Mouse (Mus musculus) gastrocnemius, adult 2 months (tissue): Measurements from ENCODE around the gene Rasgef1b. TPM values are rescaled to one million over a fixed set of nuclear protein-coding genes. Genes with fewer than 3 reads are reported as not detected.

Source experiments
- DNase-seq: peaks from one replicate; pipeline ENCODE4 v3.0.0; 2022
- H3K27ac ChIP-seq: fragments of 200-600 bp; 2 replicates; pipeline ENCODE4 v1.8.1; 2022; ENCODE audit warnings: mild to moderate bottlenecking
- H3K4me3 ChIP-seq: fragments of 200-600 bp; 2 replicates; pipeline ENCODE4 v1.8.1; 2022; ENCODE audit warnings: mild to moderate bottlenecking, moderate library complexity
- CTCF ChIP-seq: fragments of 200-600 bp; IDR thresholded peaks from 2 replicates; pipeline ENCODE4 v1.8.1; 2022; ENCODE audit warnings: antibody characterized with exemption, mild to moderate bottlenecking, moderate library complexity
- intact Hi-C: fragments of 180-260 bp; cut with DNase I; formaldehyde crosslinking; loops from one replicate; pipeline ENCODE4 v1.15.1; 2025
- total RNA-seq, 2 experiments: library from RNA; stranded (reverse); gene quantifications; 2 replicates each; pipeline ENCODE4 v1.2.3; 2021

Gene Rasgef1b
- total RNA-seq, 2 experiments from 2014 or later = 0.26 to 0.47 TPM

GRCm38 (mm10) chr5:99585166-99585898, 143.5 kb downstream of the Rasgef1b start:
- intact Hi-C loops = no loop called here
- TF ChIP-seq CTCF = no peak

GRCm38 (mm10) chr5:99584266-99584665, 144.6 kb downstream of the Rasgef1b start:
- intact Hi-C loops = no loop called here
- Histone ChIP-seq H3K27ac (no peak overlapping the region), H3K4me3 (no peak overlapping the region)
- no peak for TF ChIP-seq CTCF
- no peak for DNase-seq

More at GRCm38 (mm10) chr5:99585166-99585898, 143.5 kb downstream of the Rasgef1b start:
- no peak overlapping the region for H3K4me3 ChIP-seq
- no peak for DNase-seq
- H3K27ac ChIP-seq = no peak overlapping the region

GRCm38 (mm10) chr5:99582055-99582454, 146.8 kb downstream of the Rasgef1b start:
- Histone ChIP-seq H3K27ac (no peak overlapping the region), H3K4me3 (no peak overlapping the region)
- intact Hi-C loops = no loop called here
- no peak for DNase-seq
- TF ChIP-seq CTCF = no peak

GRCm38 (mm10) chr5:99578692-99579091, 150.2 kb downstream of the Rasgef1b start:
- peak; percentile 72 for TF ChIP-seq CTCF
- DNase-seq = peak; percentile 29
- intact Hi-C loops = loop anchor here (1.0 to 5.0 kb wide), 2 partner anchors 330 to 376 kb away; no protein-coding TSS in a partner anchor
- Histone ChIP-seq H3K27ac (no peak overlapping the region), H3K4me3 (no peak overlapping the region)

DNA sequence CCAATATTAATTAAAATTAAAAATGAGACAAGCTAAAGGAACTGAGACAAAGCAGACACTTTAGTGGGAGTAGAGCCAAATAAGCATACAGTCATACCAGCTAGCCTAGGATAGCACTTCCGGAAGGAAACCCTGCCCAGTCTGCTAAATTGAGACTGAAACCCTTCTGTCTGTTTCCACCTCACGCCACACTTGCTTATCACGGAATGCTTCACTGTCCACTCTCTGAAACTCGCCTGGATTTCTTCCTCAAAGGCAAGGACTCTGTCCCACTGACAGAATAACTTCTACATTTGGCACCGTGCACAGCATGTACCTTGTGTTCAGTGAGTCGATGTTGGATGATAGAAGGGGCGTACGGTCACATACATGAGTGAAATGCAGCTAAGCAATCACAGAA, 153.0 kb downstream of the Rasgef1b start:
- no peak for TF ChIP-seq CTCF
- H3K27ac ChIP-seq = no peak overlapping the region
- no peak for DNase-seq
- intact Hi-C loops = loop anchor here (5.0 kb wide), 1 partner anchor 374 kb away; no protein-coding TSS in a partner anchor
- no peak overlapping the region for H3K4me3 ChIP-seq

GRCm38 (mm10) chr5:99564501-99565323, 164.2 kb downstream of the Rasgef1b start:
- intact Hi-C loops = no loop called here
- DNase-seq = no peak
- no peak for TF ChIP-seq CTCF
- no peak overlapping the region for H3K27ac ChIP-seq
- no peak overlapping the region for H3K4me3 ChIP-seq

DNA sequence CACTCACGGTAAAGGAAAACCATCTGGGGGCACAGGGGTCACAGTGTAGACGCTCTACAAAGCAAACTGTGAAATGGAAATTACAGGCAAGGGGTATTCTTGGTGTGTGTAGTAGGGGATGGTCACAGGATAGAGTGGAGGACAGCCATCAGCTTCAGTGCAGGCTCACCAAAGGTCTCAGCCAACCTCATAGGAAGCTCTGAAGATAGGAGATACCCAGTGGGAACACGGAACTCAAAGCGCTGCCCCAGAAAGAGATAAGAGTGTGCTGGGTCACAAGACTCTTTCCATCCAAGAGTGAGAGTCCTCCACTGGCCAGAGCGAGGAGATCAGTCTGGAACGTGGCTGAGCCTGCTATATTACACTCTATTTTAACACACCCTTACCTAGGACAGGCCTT, 166.8 kb downstream of the Rasgef1b start:
- TF ChIP-seq CTCF = no peak
- H3K27ac ChIP-seq = no peak overlapping the region
- intact Hi-C loops = no loop called here
- no peak for DNase-seq
- H3K4me3 ChIP-seq = no peak overlapping the region

DNA sequence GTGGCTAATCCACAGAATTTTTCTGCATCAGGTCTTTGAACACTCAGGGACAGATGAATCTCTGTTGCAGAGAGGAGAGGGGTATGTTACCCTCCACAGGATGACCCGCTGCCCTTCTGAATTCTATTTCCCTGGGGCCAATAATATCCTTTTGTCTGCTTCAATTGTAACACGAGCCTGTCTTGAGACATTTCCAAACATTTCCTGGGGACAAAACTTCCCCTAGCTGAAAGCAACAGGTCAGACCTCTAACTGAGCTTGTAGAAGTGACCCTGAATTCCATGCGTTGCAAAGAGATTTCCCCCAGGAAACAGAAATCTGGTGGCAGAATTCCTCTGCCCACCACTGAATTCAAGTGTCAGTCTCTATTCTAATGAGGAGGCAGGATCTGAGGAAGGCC, 169.1 kb downstream of the Rasgef1b start:
- TF ChIP-seq CTCF = no peak
- intact Hi-C loops = no loop called here
- no peak for DNase-seq
- no peak overlapping the region for H3K4me3 ChIP-seq
- no peak overlapping the region for H3K27ac ChIP-seq

GRCm38 (mm10) chr5:99558231-99558630, 170.6 kb downstream of the Rasgef1b start:
- intact Hi-C loops = no loop called here
- no peak for TF ChIP-seq CTCF

DNA sequence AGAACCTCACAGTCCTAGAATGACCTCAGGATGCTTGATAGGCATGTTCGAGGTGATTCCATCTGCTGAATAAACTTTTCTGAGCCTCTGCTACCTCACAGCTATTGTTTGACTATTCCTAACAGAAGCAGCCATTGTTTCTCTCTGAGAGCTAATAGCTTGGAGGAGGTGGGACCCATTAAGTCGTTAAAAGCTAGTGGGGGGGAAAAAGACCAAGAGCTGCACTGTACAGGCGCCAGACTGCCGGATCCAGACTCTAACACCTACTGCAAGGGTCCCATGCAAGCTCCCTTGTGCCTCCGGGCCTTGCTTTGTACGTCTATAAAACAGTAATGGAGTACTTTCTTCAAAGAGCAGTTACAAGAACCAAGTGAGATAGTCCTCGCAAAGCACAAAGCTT, 176.2 kb downstream of the Rasgef1b start:
- intact Hi-C loops = no loop called here
- Histone ChIP-seq H3K27ac (no peak overlapping the region), H3K4me3 (no peak overlapping the region)
- TF ChIP-seq CTCF = no peak
- DNase-seq = no peak

More at GRCm38 (mm10) chr5:99558231-99558630, 170.6 kb downstream of the Rasgef1b start:
- DNase-seq = no peak
- Histone ChIP-seq H3K27ac (no peak overlapping the region), H3K4me3 (no peak overlapping the region)

DNA sequence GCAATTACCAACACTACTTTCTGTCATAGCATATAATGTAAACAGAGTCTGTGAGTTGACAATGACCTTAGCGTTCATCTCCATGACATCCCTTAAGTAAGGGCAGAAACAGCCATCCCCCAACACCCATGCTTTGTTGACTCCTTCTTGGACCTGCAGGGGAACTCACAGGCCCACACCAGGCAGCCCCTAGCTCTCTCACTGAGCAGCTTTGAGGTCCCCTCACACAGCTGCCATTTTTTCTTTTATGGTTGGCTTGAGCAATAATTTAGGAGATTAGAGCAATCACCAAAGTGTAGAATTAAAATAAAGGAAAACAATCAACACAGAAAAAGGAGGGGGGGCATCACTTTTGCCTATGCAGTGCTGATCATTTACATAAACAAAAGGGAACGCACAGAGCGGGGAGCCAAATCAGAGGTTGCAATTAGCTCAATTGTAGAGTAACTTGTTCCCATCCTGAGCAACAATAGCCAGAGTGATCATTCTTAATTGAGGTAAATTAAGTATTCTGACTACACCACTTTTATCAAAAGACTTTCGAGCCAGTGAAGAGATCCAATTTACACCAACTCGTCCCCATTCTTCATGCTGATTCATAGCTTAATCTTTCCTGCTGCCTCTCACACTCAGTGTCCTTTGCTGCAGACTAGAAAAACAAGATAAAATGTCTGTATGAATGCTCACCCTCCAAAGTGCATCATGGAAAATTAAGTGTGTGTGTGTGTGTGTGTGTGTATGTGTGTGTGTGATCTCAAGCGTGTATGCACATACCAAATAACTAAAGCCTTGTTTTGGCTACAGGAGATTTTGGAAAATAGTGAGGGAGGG, 184.0 kb downstream of the Rasgef1b start:
- intact Hi-C loops = no loop called here
- H3K27ac ChIP-seq = no peak overlapping the region
- DNase-seq = no peak
- no peak for TF ChIP-seq CTCF
- no peak overlapping the region for H3K4me3 ChIP-seq

- intact Hi-C loops = no loop called here
- no peak overlapping the region for H3K4me3 ChIP-seq
- TF ChIP-seq CTCF = no peak
- DNase-seq = no peak
- H3K27ac ChIP-seq = no peak overlapping the region
Observed at GRCm38 (mm10) chr5:99541999-99542765, 186.7 kb downstream of the Rasgef1b start.
